Mouse (Mus musculus): ENCODE measurements around the gene Plcxd2. TPM values are rescaled to one million over a fixed set of nuclear protein-coding genes. Genes with fewer than 3 reads are reported as not detected.
A peak's percentile ranks its signal among the peaks of the same experiment; 100 is the strongest.

The Plcxd2 gene
- polyA plus RNA-seq, 1 experiment from 2014 or later = 6.6 TPM

- H3K9ac ChIP-seq (replicated peaks) = no peak overlapping the region
- no peaks in the 10 kb centered on the region for H3K9me3 ChIP-seq (ENCODE audit: low read length)
- no peak overlapping the region for H3K4me3 ChIP-seq (ENCODE audit: low read depth, low read length)
- TF ChIP-seq CTCF (IDR thresholded peaks at IDR 0.05; ENCODE audit: low read depth) = peak; percentile 52
- no peak for TF ChIP-seq EP300 (IDR thresholded peaks at IDR 0.05; ENCODE audit: low read depth)
- no peak overlapping the region for H3K4me2 ChIP-seq (ENCODE audit: low read depth, low read length)
- H3K36me3 ChIP-seq (replicated peaks; ENCODE audit: insufficient read depth, low read length) = peaks cover 2% of the 10 kb centered on the region
- no peaks in the 10 kb centered on the region for H3K4me1 ChIP-seq (ENCODE audit: insufficient read depth)
- 58% methylated on average over 9 of the region's 9 CpGs for WGBS (ENCODE audit: insufficient replicate concordance)
- H3K27me3 ChIP-seq (ENCODE audit: insufficient read depth, low read length) = no peaks in the 10 kb centered on the region
- H3K27ac ChIP-seq (ENCODE audit: low read depth) = no peak overlapping the region
- no peak for DNase-seq
- no peak for ATAC-seq
These were observed 35.9 kb downstream of the Plcxd2 start for GRCm38 (mm10) chr16:45973959-45974686.

GRCm38 (mm10) chr16:45970187-45970586 is 39.8 kb downstream of the Plcxd2 start:
- no peaks in the 10 kb centered on the region; the same call in none of the 2 replicates for H3K36me3 ChIP-seq (replicated peaks; ENCODE audit: insufficient read depth, low read length)
- H3K9ac ChIP-seq (replicated peaks) = no peak overlapping the region
- no peak overlapping the region for H3K4me3 ChIP-seq (ENCODE audit: low read depth, low read length)
- TF ChIP-seq CTCF (IDR thresholded peaks at IDR 0.05; ENCODE audit: low read depth) (no peak), EP300 (IDR thresholded peaks at IDR 0.05; ENCODE audit: low read depth) (no peak)
- peak; percentile 43 for DNase-seq
- peak; percentile 25 for ATAC-seq
- H3K27me3 ChIP-seq (ENCODE audit: insufficient read depth, low read length) = no peaks in the 10 kb centered on the region
- no peaks in the 10 kb centered on the region for H3K9me3 ChIP-seq (ENCODE audit: low read length)
- WGBS (ENCODE audit: insufficient replicate concordance) = 72% methylated on average over 2 of the region's 2 CpGs
- no peak overlapping the region for H3K27ac ChIP-seq (ENCODE audit: low read depth)
- H3K4me2 ChIP-seq (ENCODE audit: low read depth, low read length) = no peak overlapping the region
- H3K4me1 ChIP-seq (ENCODE audit: insufficient read depth) = 0 out of 2 replicates have a peak, but pooled peaks cover 3% of the 10 kb centered on the region

- Histone ChIP-seq H3K27me3 (ENCODE audit: insufficient read depth, low read length) (no peaks in the 10 kb centered on the region), H3K36me3 (replicated peaks; ENCODE audit: insufficient read depth, low read length) (peaks cover 1% of the 10 kb centered on the region), H3K4me3 (ENCODE audit: low read depth, low read length) (no peak overlapping the region), H3K4me2 (ENCODE audit: low read depth, low read length) (no peak overlapping the region), H3K9ac (replicated peaks) (no peak overlapping the region), H3K27ac (ENCODE audit: low read depth) (no peak overlapping the region), H3K9me3 (ENCODE audit: low read length) (no peaks in the 10 kb centered on the region), H3K4me1 (ENCODE audit: insufficient read depth) (0 out of 2 replicates have a peak, but pooled peaks cover 3% of the 10 kb centered on the region)
- no peak for TF ChIP-seq CTCF (IDR thresholded peaks at IDR 0.05; ENCODE audit: low read depth)
- TF ChIP-seq EP300 (IDR thresholded peaks at IDR 0.05; ENCODE audit: low read depth) = no peak
- 53% methylated on average over 5 of the region's 5 CpGs for WGBS (ENCODE audit: insufficient replicate concordance)
- ATAC-seq (no peak), DNase-seq (no peak)
These were observed 41.3 kb downstream of the Plcxd2 start for GRCm38 (mm10) chr16:45968716-45969115.

GRCm38 (mm10) chr16:45967471-45967870 is 42.5 kb downstream of the Plcxd2 start:
- H3K4me2 ChIP-seq (ENCODE audit: low read depth, low read length) = 0 out of 2 replicates have a peak overlapping the region, but pooled peaks have one; percentile 9
- no peak overlapping the region for H3K4me3 ChIP-seq (ENCODE audit: low read depth, low read length)
- ATAC-seq = peak; percentile 78
- H3K9ac ChIP-seq (replicated peaks) = no peak overlapping the region
- peak overlapping the region; percentile 60 for H3K27ac ChIP-seq (ENCODE audit: low read depth)
- peak; percentile 74 for DNase-seq
- 12% methylated on average over 7 of the region's 7 CpGs for WGBS (ENCODE audit: insufficient replicate concordance)
- H3K9me3 ChIP-seq (ENCODE audit: low read length) = no peaks in the 10 kb centered on the region
- no peaks in the 10 kb centered on the region for H3K27me3 ChIP-seq (ENCODE audit: insufficient read depth, low read length)
- TF ChIP-seq EP300 (IDR thresholded peaks at IDR 0.05; ENCODE audit: low read depth) (no peak), CTCF (IDR thresholded peaks at IDR 0.05; ENCODE audit: low read depth) (peak; percentile 87)
- 0 out of 2 replicates have a peak, but pooled peaks cover 3% of the 10 kb centered on the region for H3K4me1 ChIP-seq (ENCODE audit: insufficient read depth)
- H3K36me3 ChIP-seq (replicated peaks; ENCODE audit: insufficient read depth, low read length) = peaks cover 3% of the 10 kb centered on the region

- DNase-seq (no peak), ATAC-seq (no peak)
- WGBS (ENCODE audit: insufficient replicate concordance) = 42% methylated on average over 5 of the region's 5 CpGs
- 0 out of 2 replicates have a peak overlapping the region, but pooled peaks have one; percentile 9 for H3K4me2 ChIP-seq (ENCODE audit: low read depth, low read length)
- TF ChIP-seq EP300 (IDR thresholded peaks at IDR 0.05; ENCODE audit: low read depth) (peak; percentile 11; the same call in 1 of the 2 replicates), CTCF (IDR thresholded peaks at IDR 0.05; ENCODE audit: low read depth) (no peak)
- no peak overlapping the region for H3K9ac ChIP-seq (replicated peaks)
- H3K9me3 ChIP-seq (ENCODE audit: low read length) = no peaks in the 10 kb centered on the region
- no peaks in the 10 kb centered on the region for H3K27me3 ChIP-seq (ENCODE audit: insufficient read depth, low read length)
- 0 out of 2 replicates have a peak, but pooled peaks cover 5% of the 10 kb centered on the region for H3K4me1 ChIP-seq (ENCODE audit: insufficient read depth)
- peak overlapping the region; percentile 60 for H3K27ac ChIP-seq (ENCODE audit: low read depth)
- peaks cover 3% of the 10 kb centered on the region; the same call in 1 of the 2 replicates for H3K36me3 ChIP-seq (replicated peaks; ENCODE audit: insufficient read depth, low read length)
- H3K4me3 ChIP-seq (ENCODE audit: low read depth, low read length) = no peak overlapping the region
These were observed 43.4 kb downstream of the Plcxd2 start for GRCm38 (mm10) chr16:45966604-45967003.

- Histone ChIP-seq H3K9ac (replicated peaks) (no peak overlapping the region), H3K27me3 (ENCODE audit: insufficient read depth, low read length) (no peaks in the 10 kb centered on the region), H3K36me3 (replicated peaks; ENCODE audit: insufficient read depth, low read length) (peaks cover 3% of the 10 kb centered on the region; the same call in 1 of the 2 replicates), H3K4me2 (ENCODE audit: low read depth, low read length) (no peak overlapping the region), H3K27ac (ENCODE audit: low read depth) (no peak overlapping the region), H3K4me1 (ENCODE audit: insufficient read depth) (0 out of 2 replicates have a peak, but pooled peaks cover 5% of the 10 kb centered on the region), H3K9me3 (ENCODE audit: low read length) (no peaks in the 10 kb centered on the region), H3K4me3 (ENCODE audit: low read depth, low read length) (no peak overlapping the region)
- 70% methylated on average over 6 of the region's 6 CpGs for WGBS (ENCODE audit: insufficient replicate concordance)
- ATAC-seq = no peak
- TF ChIP-seq CTCF (IDR thresholded peaks at IDR 0.05; ENCODE audit: low read depth) = no peak
- TF ChIP-seq EP300 (IDR thresholded peaks at IDR 0.05; ENCODE audit: low read depth) = no peak
- DNase-seq = no peak
These were observed 45.2 kb downstream of the Plcxd2 start for GRCm38 (mm10) chr16:45964777-45965176.

All from liver, postnatal 0 days (tissue).